Mouse (Mus musculus) sigmoid colon, adult 10 weeks (tissue): ENCODE results near the gene Prpf19. TPM values are rescaled to one million over a fixed set of nuclear protein-coding genes. Genes with fewer than 3 reads are reported as not detected.

Experiments
- polyA plus RNA-seq: library from polyadenylated mRNA; stranded (reverse); fragments of 350-450 nt; fragmentation: Illumina TruSeq; extraction: RNeasy Lipid Tissue Mini Kit (QIAGEN cat#74804); gene quantifications from one replicate; pipeline ENCODE4 v1.2.3, GENCODE M21; 2014; ENCODE audit warnings: low read depth, low replicate concordance

Prpf19 gene
- polyA plus RNA-seq = 24.8 TPM

GRCm38 (mm10) chr19:10895016-10895528 is at the start of gene Prpf19:
Prpf19 (plus strand) TSS chr19:10895231.

GRCm38 (mm10) chr19:10869886-10870527 is 25.0 kb upstream of the Prpf19 start, which contains the start of gene Tmem132a:
Tmem132a (minus strand) TSS chr19:10869940.

GRCm38 (mm10) chr19:10881426-10882154 is 13.4 kb upstream of the Prpf19 start, which contains the start of gene Tmem109:
Tmem109 (minus strand) TSS chr19:10882001.

GRCm38 (mm10) chr19:10920532-10920931 is 25.5 kb downstream of the Prpf19 start, which contains the start of gene Zp1:
Zp1 (minus strand) TSS chr19:10920632.

GRCm38 (mm10) chr19:10937110-10937563 is 42.1 kb downstream of the Prpf19 start, which contains the start of gene Ptgdr2:
Ptgdr2 (plus strand) TSS chr19:10937160.

GRCm38 (mm10) chr19:10949112-10949511 is 54.1 kb downstream of the Prpf19 start, which contains the start of gene Ccdc86:
Ccdc86 (minus strand) TSS chr19:10949266.

Other genes starting within 250 kb of the Prpf19 start
- gene Pga5, start 217.2 kb upstream of the Prpf19 start, polyA plus RNA-seq = not detected
- 4.3 TPM for gene Vps37c, start 206.5 kb upstream of the Prpf19 start, polyA plus RNA-seq
- 0.54 TPM for gene Cd5, start 156.2 kb upstream of the Prpf19 start, polyA plus RNA-seq
- gene Cd6, start 65.2 kb upstream of the Prpf19 start, polyA plus RNA-seq = not detected
- gene Slc15a3, start 55.5 kb upstream of the Prpf19 start, polyA plus RNA-seq = 0.85 TPM
- gene Tmem132a, start 25.3 kb upstream of the Prpf19 start, polyA plus RNA-seq = not detected
- 3.4 TPM for gene Tmem109, start 13.2 kb upstream of the Prpf19 start, polyA plus RNA-seq
- not detected for gene Zp1, start 25.4 kb downstream of the Prpf19 start, polyA plus RNA-seq
- not detected for gene Ptgdr2, start 41.9 kb downstream of the Prpf19 start, polyA plus RNA-seq
- gene Ccdc86, start 54.0 kb downstream of the Prpf19 start, polyA plus RNA-seq = 1.9 TPM
- not detected for gene Ms4a10, start 79.4 kb downstream of the Prpf19 start, polyA plus RNA-seq
- gene Ms4a15, start 98.0 kb downstream of the Prpf19 start, polyA plus RNA-seq = not detected
- 0.32 TPM for gene Ms4a18, start 122.8 kb downstream of the Prpf19 start, polyA plus RNA-seq
- gene Ms4a8a, start 185.9 kb downstream of the Prpf19 start, polyA plus RNA-seq = 842 TPM
- not detected for gene 1700017D01Rik, start 235.6 kb downstream of the Prpf19 start, polyA plus RNA-seq